Mouse (Mus musculus): Measurements from ENCODE around the gene Abi3bp.

Gene Abi3bp

GRCm38 (mm10) chr16:56681010-56681645, 203.4 kb downstream of the Abi3bp start:
- no peak for DNase-seq (ENCODE audit: low read depth, low spot score)

- DNase-seq (ENCODE audit: low read depth, low spot score), result no peak
Measured at GRCm38 (mm10) chr16:56686747-56687146, 209.1 kb downstream of the Abi3bp start.

GRCm38 (mm10) chr16:56690715-56691114, 213.0 kb downstream of the Abi3bp start:
- no peak for DNase-seq (ENCODE audit: low read depth, low spot score)

GRCm38 (mm10) chr16:56696448-56696847, 218.8 kb downstream of the Abi3bp start:
- no peak for DNase-seq (ENCODE audit: low read depth, low spot score)

- DNase-seq (ENCODE audit: low read depth, low spot score), result no peak
Measured at GRCm38 (mm10) chr16:56700898-56701297, 223.2 kb downstream of the Abi3bp start.

GRCm38 (mm10) chr16:56705731-56706130, 228.1 kb downstream of the Abi3bp start:
- DNase-seq (ENCODE audit: low read depth, low spot score), result no peak

GRCm38 (mm10) chr16:56710071-56710470, 232.4 kb downstream of the Abi3bp start:
- no peak for DNase-seq (ENCODE audit: low read depth, low spot score)

- peak; percentile 52 for DNase-seq (ENCODE audit: low read depth, low spot score)
Measured at GRCm38 (mm10) chr16:56715608-56716007, 237.9 kb downstream of the Abi3bp start.

GRCm38 (mm10) chr16:56716557-56717179, 239.0 kb downstream of the Abi3bp start:
- peak; percentile 57 for DNase-seq (ENCODE audit: low read depth, low spot score)

GRCm38 (mm10) chr16:56717224-56718200, 239.8 kb downstream of the Abi3bp start, which contains the start of gene Tfg:
TSS of gene Tfg (minus strand) at chr16:56717450.
- peak; percentile 99 for DNase-seq (ENCODE audit: low read depth, low spot score)

GRCm38 (mm10) chr16:56719031-56719430, 241.4 kb downstream of the Abi3bp start:
- DNase-seq (ENCODE audit: low read depth, low spot score), result no peak

- no peak for DNase-seq (ENCODE audit: low read depth, low spot score)
Measured at GRCm38 (mm10) chr16:56722357-56722756, 244.7 kb downstream of the Abi3bp start.

- DNase-seq (ENCODE audit: low read depth, low spot score), result no peak
Measured at GRCm38 (mm10) chr16:56724927-56725326, 247.2 kb downstream of the Abi3bp start.

GRCm38 (mm10) chr16:56729060-56729459, 251.4 kb downstream of the Abi3bp start:
- no peak for DNase-seq (ENCODE audit: low read depth, low spot score)

All from A20 (cell line).